Mouse (Mus musculus) c-Kit-positive CD71-positive TER-119-positive erythroid progenitor cells, embryonic 14.5 days (primary cell): ENCODE measurements around the gene Dennd5a.
A peak's percentile ranks its signal among the peaks of the same experiment; 100 is the strongest.

Source experiments
- DNase-seq: peaks from one replicate; pipeline ENCODE4 v3.0.0-alpha.2; 2013; ENCODE audit warnings: low spot score

The Dennd5a gene

DNA sequence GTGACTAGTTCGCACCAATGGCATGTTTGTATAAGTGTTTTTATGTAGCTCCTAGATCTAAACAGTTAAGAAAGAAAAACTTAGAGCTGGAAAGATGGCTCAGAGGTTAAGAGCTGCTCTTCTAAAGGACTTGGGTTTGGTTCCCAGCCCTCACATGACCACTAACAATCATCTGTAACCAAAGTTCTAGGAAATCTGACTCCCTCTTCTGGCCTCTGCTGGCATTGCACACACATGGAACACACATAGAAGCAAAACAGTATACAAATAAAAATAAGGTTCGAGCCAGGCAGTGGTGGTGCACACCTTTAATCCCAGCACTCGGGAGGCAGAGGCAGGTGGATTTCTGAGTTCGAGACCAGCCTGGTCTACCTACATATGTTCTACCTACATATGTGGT is 3.4 kb upstream of the Dennd5a start:
- no peak for DNase-seq

DNA sequence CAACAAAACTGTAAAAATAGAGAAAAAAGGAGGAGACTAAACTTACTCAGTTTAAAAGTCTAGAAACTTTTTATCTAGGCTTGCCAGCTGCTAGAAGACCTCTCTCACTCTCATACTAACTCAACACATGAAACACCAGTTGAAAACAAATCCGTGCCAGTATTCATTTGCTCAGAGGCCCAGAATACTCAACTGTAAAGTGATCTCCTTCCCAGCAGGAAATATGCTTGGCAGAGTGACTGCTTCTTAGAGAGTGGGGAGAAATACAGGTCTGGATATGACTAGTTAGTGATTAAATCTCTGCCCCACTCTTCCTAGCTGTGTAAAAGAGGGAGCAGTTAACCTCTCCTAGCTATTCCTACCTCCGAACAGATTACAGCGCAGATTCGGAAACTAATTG is 2.3 kb upstream of the Dennd5a start:
- DNase-seq = no peak

DNA sequence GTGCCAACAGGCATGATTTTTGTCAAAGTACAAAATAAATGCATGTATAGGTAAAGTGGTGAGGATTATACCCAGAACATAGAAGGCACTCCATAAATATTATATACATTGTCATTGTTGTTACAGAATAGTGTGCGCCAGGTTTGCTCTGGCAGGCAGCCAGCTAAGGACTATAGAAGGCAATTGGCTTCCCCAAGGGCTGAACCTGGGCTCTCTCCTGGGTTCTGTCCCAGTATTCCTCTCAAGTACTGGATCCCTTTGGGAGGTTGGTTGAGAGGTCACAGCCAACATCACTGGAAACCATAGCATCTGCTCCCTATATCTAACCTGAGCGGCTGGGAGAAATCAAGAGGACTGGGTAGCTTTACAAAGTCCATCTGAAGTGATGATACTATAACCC is 1.3 kb upstream of the Dennd5a start:
- DNase-seq = no peak

DNA sequence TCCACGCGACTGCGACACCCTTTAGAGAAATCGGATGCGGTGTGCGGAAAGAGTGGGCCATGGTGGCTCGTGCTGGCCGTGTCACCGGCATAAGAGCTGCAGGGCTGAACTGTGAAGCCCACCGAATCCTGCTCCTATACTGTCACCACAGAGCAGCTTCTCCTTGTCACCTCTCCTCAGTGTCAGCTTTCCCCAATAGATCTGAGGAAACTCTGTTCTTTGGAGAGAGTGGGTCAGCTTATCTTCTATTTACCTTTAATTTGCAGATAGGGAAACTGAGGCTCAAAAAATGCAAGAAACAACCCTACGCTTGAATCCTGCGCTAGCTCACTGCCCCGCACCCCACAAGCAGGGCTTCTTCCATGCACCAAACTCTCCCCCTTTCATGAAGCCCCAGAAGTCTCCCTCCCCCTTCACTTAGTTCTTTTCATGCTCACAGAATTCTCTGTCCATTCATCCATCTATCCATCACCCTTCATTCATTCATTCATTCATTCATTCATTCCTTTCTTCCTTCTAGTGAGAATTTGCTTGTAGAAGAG is 414 bp upstream of the Dennd5a start:
- DNase-seq = no peak

DNA sequence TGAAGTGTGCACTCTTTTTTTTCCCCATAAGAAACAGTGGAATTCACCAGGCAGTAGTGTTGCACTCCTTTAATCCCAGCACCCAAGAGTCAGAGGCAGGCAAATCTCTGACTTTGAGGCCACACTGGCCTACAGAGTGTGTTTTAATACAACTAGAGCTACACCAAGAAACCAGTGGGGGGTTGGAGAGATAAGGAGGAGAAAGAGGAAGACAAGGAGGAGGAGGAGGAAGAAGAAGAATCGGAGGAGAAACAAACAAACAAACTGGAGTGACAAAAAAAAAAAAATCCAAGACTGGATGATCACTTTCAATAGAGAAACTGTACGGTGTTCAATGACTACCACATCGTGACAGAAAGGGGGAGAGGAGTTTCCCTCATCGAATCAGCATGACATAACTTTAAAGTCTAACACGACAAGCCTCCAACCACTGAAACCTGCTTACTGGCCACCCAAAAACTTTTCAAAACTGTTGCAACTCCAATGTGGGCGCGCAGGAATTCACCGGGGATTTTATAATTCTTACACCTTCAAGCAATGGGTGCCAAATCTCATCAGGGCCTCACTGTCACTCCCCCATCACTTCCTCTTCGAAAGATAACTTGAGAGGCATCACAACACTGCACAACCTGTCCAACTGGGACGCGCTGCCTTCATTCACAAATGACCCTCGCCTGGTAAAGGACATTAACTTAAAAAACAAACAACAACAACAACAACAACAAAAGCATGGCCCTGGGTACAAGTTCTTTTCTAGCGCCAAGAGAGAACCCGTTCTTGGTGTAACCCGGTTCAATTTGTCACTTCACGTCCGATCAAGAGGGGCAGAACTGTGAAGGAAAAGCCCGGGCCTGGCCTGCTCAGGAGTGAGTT is 1.2 kb downstream of the Dennd5a start:
- DNase-seq = peak; percentile 41

DNA sequence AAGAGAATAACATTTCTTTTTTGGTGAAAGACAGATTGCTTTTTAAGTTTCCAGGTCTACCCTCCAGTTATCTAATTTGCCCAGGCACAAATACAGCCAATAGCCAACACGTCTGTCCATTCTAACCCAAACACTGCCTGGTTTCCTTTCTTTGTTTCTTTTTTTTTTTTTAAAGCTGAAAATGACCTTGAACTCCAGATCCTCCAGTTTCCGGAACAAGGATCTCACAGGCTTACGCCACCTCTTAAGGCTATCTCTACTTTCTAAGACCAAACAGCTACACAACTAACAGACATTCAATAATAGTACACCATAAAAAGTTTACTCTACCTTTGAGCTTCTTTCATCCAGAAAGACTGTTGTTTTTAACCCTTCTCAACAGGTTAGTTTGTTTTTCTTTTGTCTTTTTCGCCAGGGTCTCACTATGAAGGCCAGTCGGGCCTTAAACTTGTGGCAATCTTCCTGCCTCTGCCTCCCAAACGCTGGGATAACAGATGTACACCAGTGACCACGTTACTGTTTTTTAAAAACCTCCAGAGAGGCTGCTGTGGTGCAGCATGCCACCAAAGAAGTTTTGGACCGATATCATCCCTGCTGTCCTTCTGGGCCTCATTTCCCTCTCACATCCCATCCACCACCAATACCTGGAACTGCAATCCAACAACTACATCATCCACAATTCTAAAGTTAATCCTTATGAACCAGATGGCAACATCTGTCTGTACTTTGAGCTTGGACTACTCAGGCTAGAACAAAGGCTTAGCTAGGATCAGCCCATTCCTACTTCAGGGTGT is 2.1 kb downstream of the Dennd5a start:
- DNase-seq = no peak

DNA sequence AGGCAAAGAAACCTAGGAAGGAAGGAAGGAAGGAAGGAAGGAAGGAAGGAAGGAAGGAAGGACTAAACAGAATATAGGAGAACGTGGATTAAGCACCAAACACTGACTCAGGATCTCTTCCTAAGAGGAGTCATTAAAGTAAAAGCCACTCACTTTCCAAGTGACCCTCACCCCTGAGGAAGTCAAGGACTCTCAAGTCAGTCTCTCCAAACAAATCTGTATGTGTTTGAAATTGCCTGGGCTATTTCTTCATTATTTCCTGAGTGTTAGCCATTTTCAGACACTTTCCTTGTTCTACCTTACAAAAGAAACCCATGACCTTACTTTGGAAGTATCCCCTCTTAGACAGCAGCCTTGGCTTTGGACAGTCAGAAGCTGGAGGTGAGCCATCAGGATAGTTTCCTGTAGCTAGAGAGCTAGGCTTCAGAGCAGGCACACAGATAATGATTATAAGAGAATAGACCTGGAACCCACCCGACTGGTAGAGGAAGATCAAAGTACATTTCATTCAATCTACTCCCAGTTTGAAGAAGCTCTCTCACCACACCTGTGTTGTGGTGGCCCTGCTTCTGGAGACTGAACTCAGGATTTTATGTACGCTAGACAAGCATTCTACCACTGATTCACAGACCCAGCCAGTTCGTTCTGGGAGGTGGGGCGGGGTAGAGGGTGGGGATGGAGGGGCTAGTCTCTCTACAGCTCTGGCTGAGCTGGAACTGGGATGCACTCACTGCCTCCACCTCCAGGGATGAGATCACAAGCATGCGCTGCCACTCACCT is 5.5 kb downstream of the Dennd5a start:
- DNase-seq = no peak

DNA sequence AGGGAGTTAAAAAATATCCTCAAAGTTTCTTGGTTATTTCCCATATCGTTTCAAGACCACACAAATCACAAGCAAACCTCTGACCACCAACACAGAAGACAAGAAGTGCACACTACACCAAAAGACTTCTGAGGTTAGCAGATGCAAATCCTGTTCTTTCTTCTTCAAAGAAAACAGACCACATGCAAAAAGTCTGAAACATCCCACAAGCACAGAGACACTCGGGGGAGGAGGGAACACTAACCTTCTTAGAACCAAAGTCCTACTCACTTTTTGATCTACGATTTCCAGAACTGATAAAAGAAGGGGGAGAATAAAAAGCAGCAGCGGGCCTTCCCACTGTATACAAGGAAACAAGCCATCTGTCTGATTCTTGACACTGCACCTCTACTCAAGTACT is 9.0 kb downstream of the Dennd5a start:
- no peak for DNase-seq

DNA sequence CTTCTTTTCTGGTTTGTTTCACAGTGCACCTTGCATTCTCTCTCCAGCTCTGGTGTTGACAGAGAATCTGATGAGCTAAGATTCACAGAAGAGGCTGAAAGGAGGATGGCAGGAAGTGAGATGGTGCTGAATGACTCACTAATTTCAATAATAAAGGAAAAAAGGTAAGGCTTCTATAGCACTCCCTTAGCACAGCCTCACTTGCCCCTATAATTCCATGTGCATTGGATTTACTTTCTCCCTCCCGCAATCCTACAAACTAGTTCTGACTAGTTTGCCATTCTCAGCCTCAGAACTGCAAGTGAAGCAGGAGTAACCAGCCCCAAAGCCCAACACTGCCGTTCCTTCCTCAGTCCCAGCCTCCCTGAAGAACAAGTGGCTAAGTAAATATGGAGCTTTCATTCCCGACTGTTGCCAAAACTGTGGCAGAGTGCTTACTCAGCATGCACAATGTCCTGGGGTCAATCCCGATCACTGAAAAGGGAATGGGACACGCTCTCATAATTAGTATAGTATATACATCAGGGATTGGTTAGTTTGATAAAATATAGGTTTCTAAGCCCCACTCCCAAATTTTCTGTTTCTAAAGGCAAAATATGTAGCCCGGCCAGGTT is 15.7 kb downstream of the Dennd5a start:
- no peak for DNase-seq

DNA sequence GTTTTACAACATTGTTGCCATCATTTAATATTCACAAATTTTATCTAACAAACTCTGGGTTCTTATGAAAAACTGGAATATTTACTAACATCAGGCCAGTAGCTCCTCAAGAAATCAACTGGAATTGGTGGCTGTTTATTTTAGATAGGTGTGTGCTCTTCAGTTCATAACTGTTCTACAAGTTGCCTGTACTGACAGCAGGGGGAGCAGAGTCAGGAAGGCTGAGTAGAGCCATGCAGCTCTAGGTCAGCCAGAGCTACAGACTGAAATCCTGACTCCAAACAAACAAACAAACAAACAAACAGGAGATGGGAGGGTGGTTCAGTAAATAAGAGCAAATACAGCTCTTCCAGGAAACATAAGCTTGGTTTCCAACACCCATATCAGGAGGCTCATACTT is 30.6 kb downstream of the Dennd5a start:
- DNase-seq = no peak

DNA sequence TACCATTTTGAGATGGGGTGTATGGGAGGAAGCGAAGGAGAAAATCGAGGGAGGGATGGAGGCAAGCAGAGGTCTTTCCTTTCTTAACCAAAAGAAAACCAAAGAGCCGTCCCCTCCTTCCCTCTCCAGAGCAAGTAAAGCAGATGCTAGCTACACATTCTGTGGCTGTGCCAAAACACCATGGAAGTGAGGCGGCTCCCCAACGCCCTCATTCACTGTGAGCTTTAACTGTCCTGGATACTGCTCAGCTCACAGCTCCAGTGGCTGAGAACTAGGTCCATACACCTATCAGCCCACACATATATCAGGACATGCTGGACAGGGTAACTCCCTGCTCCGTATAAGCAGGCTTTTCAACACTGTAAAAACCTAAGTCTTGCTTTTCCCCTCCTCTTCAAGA is 31.9 kb downstream of the Dennd5a start:
- DNase-seq = no peak

DNA sequence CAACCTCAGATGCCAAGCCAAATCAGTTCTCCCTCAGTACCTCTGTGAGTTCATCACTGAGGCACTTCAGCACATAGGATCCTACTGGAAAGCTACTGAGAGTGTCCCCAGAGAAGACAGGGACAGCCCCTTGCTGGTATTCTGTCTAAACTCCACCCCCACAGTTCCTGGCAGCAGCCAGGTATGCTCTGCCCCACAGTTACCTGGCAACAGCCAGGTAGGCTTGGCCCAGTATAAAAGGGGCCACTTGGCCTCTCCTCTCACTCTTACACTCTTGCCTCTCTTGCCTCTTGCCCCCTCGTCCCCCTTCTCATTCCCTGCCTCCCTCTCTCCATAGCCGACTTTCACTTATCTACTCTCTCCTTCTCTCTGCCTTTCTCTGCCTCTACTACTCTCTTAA is 35.3 kb downstream of the Dennd5a start:
- no peak for DNase-seq

DNA sequence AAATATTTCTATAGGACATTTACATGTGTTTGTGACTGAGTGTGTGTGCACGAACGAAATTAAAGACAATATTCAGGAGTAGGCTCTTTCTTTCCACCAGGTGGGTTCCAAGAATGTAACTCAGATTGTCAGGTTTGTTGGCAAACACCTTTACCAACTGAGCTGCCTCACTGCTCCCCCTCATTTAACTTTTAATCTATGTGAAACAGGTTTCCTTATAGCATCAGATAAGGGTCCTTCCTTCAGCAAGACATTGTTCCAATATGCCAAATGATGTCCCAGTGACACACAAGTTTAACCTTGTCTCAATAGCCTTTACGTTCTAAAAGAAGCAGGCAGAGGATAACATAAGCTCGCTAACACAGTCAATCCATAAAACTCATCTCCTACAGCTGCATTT is 37.4 kb downstream of the Dennd5a start:
- no peak for DNase-seq

DNA sequence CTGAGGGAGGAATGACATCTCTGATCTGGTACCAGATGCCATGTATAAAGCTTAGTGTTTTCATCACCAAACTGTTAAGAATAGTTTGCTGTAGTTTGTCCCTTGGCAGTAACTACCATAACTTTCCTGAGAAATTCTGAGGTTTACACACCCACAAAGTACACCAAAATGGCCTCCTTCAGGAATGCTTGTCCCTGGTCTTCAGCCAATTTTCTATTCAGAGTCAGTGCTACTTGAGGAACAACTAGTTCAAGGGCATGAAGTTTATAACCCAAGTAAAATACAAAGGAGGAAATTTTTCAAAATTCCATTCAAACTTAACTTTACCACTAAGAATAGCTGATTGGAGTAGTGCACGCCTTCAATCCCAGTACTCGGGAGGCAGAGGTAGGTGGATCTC is 54.1 kb downstream of the Dennd5a start:
- no peak for DNase-seq

DNA sequence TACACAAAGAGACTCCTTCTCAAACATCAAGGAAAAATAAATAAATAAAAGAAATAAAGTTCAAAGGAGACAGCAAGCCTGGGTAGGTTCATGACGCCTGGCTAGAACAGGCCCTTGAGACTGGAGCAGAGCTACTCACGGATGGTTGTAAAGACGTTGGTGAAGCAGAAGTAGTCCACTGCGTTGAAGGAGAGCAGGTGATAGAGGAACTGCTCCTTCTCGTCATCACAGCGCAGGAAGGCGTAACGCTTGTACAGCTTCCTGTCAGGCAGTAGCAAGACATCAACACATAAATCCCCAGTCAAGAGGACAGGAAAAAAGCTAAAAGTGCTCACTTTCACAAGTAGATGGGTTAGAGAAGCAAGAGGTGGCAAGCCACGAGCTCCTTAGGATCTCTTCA is 59.3 kb downstream of the Dennd5a start:
- DNase-seq = no peak

DNA sequence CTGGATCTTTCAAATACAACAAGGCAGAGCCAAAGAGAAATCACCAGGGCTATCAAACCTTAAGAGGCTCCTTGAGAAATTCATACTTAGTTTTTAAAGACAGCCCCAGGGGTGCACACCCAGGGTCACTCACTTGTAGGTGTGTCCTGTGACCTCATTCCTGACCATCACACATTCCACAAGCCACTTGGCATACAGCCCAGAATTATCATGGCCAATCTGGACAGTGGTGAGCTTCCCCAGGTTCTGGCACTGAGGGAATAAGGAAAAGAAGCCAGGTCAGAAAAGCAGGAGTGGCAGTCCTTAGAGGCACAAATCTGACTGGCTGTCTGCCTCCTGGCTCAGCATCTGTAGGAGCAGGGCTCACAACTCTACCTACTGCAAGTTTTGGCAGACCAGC is 61.4 kb downstream of the Dennd5a start:
- no peak for DNase-seq

DNA sequence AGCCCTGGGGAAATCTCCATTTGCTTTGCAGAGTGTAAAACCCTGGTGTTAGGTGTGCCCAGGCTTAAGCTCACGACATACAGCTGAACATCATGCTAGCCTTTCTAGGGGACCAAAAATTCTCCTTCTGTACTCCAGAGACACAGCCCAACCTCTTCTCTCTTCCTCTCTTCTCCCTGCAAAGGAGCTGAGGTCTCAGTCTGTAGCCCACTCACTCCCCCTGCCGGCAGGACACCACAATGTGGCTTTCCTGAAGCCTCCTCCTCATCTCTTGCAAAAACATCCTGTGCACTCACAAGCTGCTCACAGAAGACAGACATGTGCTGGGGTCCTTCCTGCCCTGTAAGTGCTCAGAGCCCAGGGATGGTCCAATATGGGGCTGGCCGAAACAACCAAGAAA is 67.7 kb downstream of the Dennd5a start:
- peak; percentile 47 for DNase-seq

DNA sequence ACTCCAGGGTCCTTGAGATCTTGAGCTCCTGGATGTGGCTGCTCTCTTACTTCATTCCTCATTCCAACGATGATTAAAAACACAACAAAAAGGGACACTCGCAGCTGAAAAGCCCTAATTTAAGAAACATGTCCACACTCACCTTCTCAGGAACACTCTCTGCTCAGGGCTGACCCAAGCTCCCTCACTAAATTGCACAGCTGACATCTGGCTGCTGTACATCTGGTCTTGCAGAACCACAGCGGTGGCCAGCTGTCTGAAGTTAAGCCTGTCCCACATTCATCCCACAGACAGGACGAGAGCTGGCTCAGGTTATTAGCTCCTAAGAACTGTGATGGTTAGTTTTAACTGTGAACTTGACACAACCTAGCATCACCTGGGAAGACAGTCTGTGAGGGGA is 68.5 kb downstream of the Dennd5a start:
- no peak for DNase-seq

DNA sequence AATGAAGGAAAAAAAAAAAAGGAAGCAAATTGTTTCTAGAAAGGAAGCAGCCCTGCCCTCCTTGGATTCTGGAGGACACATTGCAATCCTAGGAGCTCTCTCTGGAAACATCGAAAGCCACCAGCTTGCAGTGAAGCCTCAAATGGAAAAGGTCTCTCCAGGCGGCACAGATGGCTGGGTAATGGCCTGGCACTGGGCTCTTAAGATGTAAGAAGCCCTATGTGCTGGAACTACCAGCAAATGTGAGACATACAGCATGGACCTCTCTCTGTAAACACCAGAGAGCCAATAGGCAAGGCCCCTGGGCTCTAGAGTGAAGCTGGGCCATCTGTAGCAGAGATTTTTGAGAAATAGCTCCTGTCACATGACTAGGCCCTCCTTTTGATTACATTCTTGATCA is 70.0 kb downstream of the Dennd5a start:
- DNase-seq = no peak

DNA sequence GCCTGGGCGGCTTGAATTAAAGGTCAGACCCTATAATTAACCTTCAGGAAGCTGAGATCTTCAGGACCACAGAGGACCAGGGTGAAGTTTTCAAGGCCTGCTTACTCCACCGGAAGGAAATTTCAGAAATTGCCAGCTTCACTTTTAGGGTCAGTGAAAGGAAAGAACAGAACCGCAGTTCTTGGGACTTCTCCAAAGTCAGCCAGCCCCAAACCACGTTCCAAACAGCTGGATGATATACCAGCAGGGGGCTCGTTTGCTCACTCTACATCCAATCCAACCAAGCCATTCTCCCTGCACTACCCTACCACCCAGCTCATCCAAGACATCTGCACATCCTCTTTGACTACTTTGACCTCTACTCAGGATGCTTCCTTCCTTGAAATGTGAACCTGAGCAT is 71.0 kb downstream of the Dennd5a start:
- DNase-seq = no peak

DNA sequence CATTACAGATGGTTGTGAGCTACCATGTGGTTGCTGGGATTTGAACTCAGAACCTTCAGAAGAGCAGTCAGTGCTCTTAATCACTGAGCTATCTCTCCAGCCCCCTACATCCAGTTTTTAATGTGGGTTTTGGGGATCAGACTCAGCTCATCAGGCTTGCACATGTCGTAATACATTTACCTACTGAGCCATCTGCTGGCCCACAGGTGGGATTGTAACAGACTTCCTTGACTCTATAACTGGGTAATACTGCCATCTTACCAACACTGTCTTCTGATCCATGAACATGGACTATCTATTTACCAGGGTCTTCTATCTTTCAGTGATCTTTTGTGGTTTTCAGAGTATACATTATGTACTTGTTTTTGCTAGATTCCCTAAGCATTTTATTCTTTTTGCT is 74.0 kb downstream of the Dennd5a start:
- DNase-seq = no peak

DNA sequence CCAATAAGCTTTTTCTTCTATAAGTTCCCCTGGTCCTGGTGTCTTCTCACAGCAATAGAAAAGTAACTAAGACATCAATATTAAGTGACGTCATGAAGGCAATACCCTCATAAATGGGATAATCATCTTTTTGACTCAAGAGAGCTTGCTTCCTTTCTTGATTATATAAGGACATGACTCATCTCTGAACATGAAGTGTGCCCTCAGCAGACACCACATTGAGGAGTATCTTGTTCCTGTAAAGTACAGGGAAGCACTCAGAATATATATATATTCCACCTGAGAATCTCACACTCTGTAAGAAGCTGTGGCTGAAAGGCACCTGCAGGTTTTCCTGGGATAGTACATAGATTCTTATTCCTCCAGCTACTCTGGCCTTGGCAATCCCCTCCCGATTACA is 77.7 kb downstream of the Dennd5a start:
- DNase-seq = no peak
